ENCODE assay signal across 8 mouse cellular contexts in genomic region chr19:6277661-6278438, GRCm38 (mm10). TPM values are rescaled to one million over a fixed set of nuclear protein-coding genes. Genes with fewer than 3 reads are reported as not detected.
A peak's percentile ranks its signal among the peaks of the same experiment; 100 is the strongest.
DNase-seq lines count a peak whose midpoint lies in the region; ATAC-seq and TF ChIP-seq lines count a peak whose summit lies in the region.

No protein-coding gene starts in this region.

- H3K4me2 ChIP-seq in kidney, embryonic 15.5 days: peak overlapping the region; percentile 86

- peak; percentile 35; the same call in 1 of the 2 replicates for TF ChIP-seq POLR2A in cerebellum, adult 2 months (IDR thresholded peaks at IDR 0.05; ENCODE audit: borderline replicate concordance, insufficient read depth, low read length)

- H3K9me3 ChIP-seq in kidney, embryonic 15.5 days (replicated peaks): no peaks in the 10 kb centered on the region

- no peak for TF ChIP-seq CTCF in cerebellum, adult 2 months (IDR thresholded peaks at IDR 0.05; ENCODE audit: borderline replicate concordance, insufficient read depth, low read depth, low read length)

- H3K27me3 ChIP-seq in cerebellum, adult 2 months (ENCODE audit: control insufficient read depth, insufficient read depth, low read length): no peaks in the 10 kb centered on the region
- no peaks in the 10 kb centered on the region for H3K27me3 ChIP-seq in kidney, embryonic 15.5 days

- H3K4me3 ChIP-seq in cerebellum, adult 2 months (replicated peaks; ENCODE audit: insufficient read depth, low read depth, low read length): peak overlapping the region; percentile 93
- H3K4me3 ChIP-seq in kidney, embryonic 15.5 days (replicated peaks): peak overlapping the region; percentile 82

- WGBS in cerebellum, adult 2 months: under 1% methylated on average over 10 of the region's 10 CpGs
- 4% methylated on average over 10 of the region's 10 CpGs for WGBS in kidney, embryonic 15.5 days

- no peak for ATAC-seq in cerebellum, adult (ENCODE audit: insufficient number of reproducible peaks, low FRiP score, low TSS enrichment)
- peak; percentile 47 for ATAC-seq in kidney, embryonic 15.5 days (replicated peaks; ENCODE audit: low FRiP score)

- H3K4me1 ChIP-seq in cerebellum, adult 2 months (ENCODE audit: control insufficient read depth, insufficient read depth, low read length): peaks cover 37% of the 10 kb centered on the region
- peaks cover 52% of the 10 kb centered on the region for H3K4me1 ChIP-seq in kidney, embryonic 15.5 days

- DNase-seq in cerebellum, adult 2 months: peak; percentile 72 to 80
- DNase-seq in embryo, embryonic 9.5 days (ENCODE audit: extremely low spot score): peak; percentile 51
- DNase-seq in heart, adult 9 months (ENCODE audit: low spot score in 2 of 2): peak; percentile 92 to 93
- peak; percentile 83 to 90 for DNase-seq in lung, postnatal 4 days
- DNase-seq in skeletal muscle tissue, adult 2 months (ENCODE audit: low read depth, low spot score): peak; percentile 88
- no peak for DNase-seq in layer of hippocampus, adult 8-10 months (ENCODE audit: low spot score in 2 of 2)

- peak overlapping the region; percentile 77 for H3K9ac ChIP-seq in kidney, embryonic 15.5 days

- peaks cover 22% of the 10 kb centered on the region for H3K36me3 ChIP-seq in kidney, embryonic 15.5 days

- H3K27ac ChIP-seq in cerebellum, adult 2 months (ENCODE audit: insufficient read depth, low read length): peak overlapping the region; percentile 16
- peak overlapping the region; percentile 85 for H3K27ac ChIP-seq in kidney, embryonic 15.5 days

RNA-seq across cellular contexts. Expression of gene Ehd1, which starts 1.3 kb away (rescaled TPM):
- polyA plus RNA-seq in cerebellum, adult 2 months (2012; rRNA removed): 168 and 220 TPM in 2 replicates
- 67.8 and 81.8 TPM in 2 replicates for polyA plus RNA-seq in kidney, embryonic 15.5 days (2015; fragmentation: Nextera tagmentation; extraction: Ambion mirVana)
- total RNA-seq in layer of hippocampus, adult 8-10 months (2022): 10 to 100 TPM; 59.1 to 76.4 (median 70.3) TPM

RNA-seq across cellular contexts. Expression of gene Cdc42bpg, which starts 28.4 kb away (rescaled TPM):
- polyA plus RNA-seq in cerebellum, adult 2 months (2012; rRNA removed): 33.1 and 36.5 TPM in 2 replicates
- polyA plus RNA-seq in kidney, embryonic 15.5 days (2015; fragmentation: Nextera tagmentation; extraction: Ambion mirVana): 0.78 and 1.0 TPM in 2 replicates
- 1 to 10 TPM; 5.9 to 9.5 (median 6.5) TPM for total RNA-seq in layer of hippocampus, adult 8-10 months (2022)

RNA-seq across cellular contexts. Expression of gene Atg2a, which starts 36.4 kb away (rescaled TPM):
- 40.8 and 41.1 TPM in 2 replicates for polyA plus RNA-seq in cerebellum, adult 2 months (2012; rRNA removed)
- polyA plus RNA-seq in kidney, embryonic 15.5 days (2015; fragmentation: Nextera tagmentation; extraction: Ambion mirVana): 9.8 and 12.1 TPM in 2 replicates
- total RNA-seq in layer of hippocampus, adult 8-10 months (2022): 10 to 100 TPM; 34.1 to 41.8 (median 37.1) TPM

RNA-seq across cellular contexts. Expression of gene Ppp2r5b, which starts 42.2 kb away (rescaled TPM):
- 243 and 258 TPM in 2 replicates for polyA plus RNA-seq in cerebellum, adult 2 months (2012; rRNA removed)
- polyA plus RNA-seq in kidney, embryonic 15.5 days (2015; fragmentation: Nextera tagmentation; extraction: Ambion mirVana): 22.9 and 27.6 TPM in 2 replicates
- total RNA-seq in layer of hippocampus, adult 8-10 months (2022): 100 to 1,000 TPM; 126 to 136 (median 128) TPM

RNA-seq across cellular contexts. Expression of gene Gpha2, which starts 51.7 kb away (rescaled TPM):
- 0.21 TPM in 1 of 2 replicates, not detected in the other for polyA plus RNA-seq in cerebellum, adult 2 months (2012; rRNA removed)
- polyA plus RNA-seq in kidney, embryonic 15.5 days (2015; fragmentation: Nextera tagmentation; extraction: Ambion mirVana): 0.39 and 0.74 TPM in 2 replicates
- not detected for total RNA-seq in layer of hippocampus, adult 8-10 months (2022)

Comparison
In these comparisons a context has a peak if more than half of its experiments do, and no peak if none do; other contexts are left out.
1. DNase-seq: peak in cerebellum, adult 2 months (2 of 2), embryo, embryonic 9.5 days (single experiment), heart, adult 9 months (2 of 2), lung, postnatal 4 days (2 of 2) and skeletal muscle tissue, adult 2 months (single experiment); none in layer of hippocampus, adult 8-10 months (0 of 2).
2. RNA of gene Cdc42bpg, which starts 28.4 kb away (polyA plus RNA-seq): 33.1 to 36.5 TPM in cerebellum, adult 2 months; 0.78 to 1.0 TPM in kidney, embryonic 15.5 days; every median in the first group is over 10 times any median in the second.